Mouse (Mus musculus): ENCODE results near the gene Deup1. TPM values are rescaled to one million over a fixed set of nuclear protein-coding genes. Genes with fewer than 3 reads are reported as not detected.

Gene Deup1
- polyA plus RNA-seq, 1 experiment = 0.08 TPM

- Histone ChIP-seq H3K4me1 (ENCODE audit: control insufficient read depth, insufficient read depth, low read length) (no peaks in the 10 kb centered on the region), H3K27ac (ENCODE audit: insufficient read depth, low read length) (no peak overlapping the region), H3K4me3 (ENCODE audit: insufficient read depth, low read length) (no peak overlapping the region)
- TF ChIP-seq CTCF (IDR thresholded peaks at IDR 0.05; ENCODE audit: extremely low read depth, insufficient read depth, low read length) (no peak), POLR2A (IDR thresholded peaks at IDR 0.05; ENCODE audit: extremely low read depth, insufficient read depth, low read length) (no peak)
Observed at GRCm38 (mm10) chr9:15600156-15600858, 27.4 kb downstream of the Deup1 start.

- no peak overlapping the region for H3K4me3 ChIP-seq (ENCODE audit: insufficient read depth, low read length)
- no peaks in the 10 kb centered on the region for H3K4me1 ChIP-seq (ENCODE audit: control insufficient read depth, insufficient read depth, low read length)
- TF ChIP-seq CTCF (IDR thresholded peaks at IDR 0.05; ENCODE audit: extremely low read depth, insufficient read depth, low read length) (no peak), POLR2A (IDR thresholded peaks at IDR 0.05; ENCODE audit: extremely low read depth, insufficient read depth, low read length) (no peak)
- H3K27ac ChIP-seq (ENCODE audit: insufficient read depth, low read length) = no peak overlapping the region
Observed at GRCm38 (mm10) chr9:15596598-15596997, 31.1 kb downstream of the Deup1 start.

DNA sequence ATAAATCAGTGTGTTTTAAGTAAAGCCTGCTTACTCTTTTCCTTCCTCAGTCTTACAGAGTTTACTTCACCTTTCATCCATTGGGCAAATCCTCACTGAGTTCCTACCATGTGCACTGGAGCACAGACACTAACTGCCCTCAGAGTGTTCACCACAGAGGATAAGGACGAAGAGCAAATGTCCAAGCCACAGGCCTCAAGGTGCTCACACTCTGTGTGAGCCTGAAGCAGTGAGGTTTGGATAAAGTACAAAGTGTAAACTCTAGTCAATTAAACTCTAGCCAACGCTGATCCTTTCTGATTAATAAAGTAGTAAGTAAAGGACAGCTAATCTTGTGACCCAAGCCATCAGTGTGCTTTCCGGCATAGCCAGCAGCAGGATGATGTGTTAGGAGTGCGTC, 33.6 kb downstream of the Deup1 start:
- H3K4me1 ChIP-seq (ENCODE audit: control insufficient read depth, insufficient read depth, low read length) = no peaks in the 10 kb centered on the region
- no peak for TF ChIP-seq CTCF (IDR thresholded peaks at IDR 0.05; ENCODE audit: extremely low read depth, insufficient read depth, low read length)
- no peak for TF ChIP-seq POLR2A (IDR thresholded peaks at IDR 0.05; ENCODE audit: extremely low read depth, insufficient read depth, low read length)
- no peak overlapping the region for H3K4me3 ChIP-seq (ENCODE audit: insufficient read depth, low read length)
- H3K27ac ChIP-seq (ENCODE audit: insufficient read depth, low read length) = no peak overlapping the region

GRCm38 (mm10) chr9:15587157-15587854, 40.4 kb downstream of the Deup1 start:
- TF ChIP-seq CTCF (IDR thresholded peaks at IDR 0.05; ENCODE audit: extremely low read depth, insufficient read depth, low read length) (no peak), POLR2A (IDR thresholded peaks at IDR 0.05; ENCODE audit: extremely low read depth, insufficient read depth, low read length) (no peak)
- H3K4me3 ChIP-seq (ENCODE audit: insufficient read depth, low read length) = no peak overlapping the region
- H3K4me1 ChIP-seq (ENCODE audit: control insufficient read depth, insufficient read depth, low read length) = no peaks in the 10 kb centered on the region
- H3K27ac ChIP-seq (ENCODE audit: insufficient read depth, low read length) = no peak overlapping the region

GRCm38 (mm10) chr9:15585956-15586355, 41.8 kb downstream of the Deup1 start:
- Histone ChIP-seq H3K27ac (ENCODE audit: insufficient read depth, low read length) (no peak overlapping the region), H3K4me3 (ENCODE audit: insufficient read depth, low read length) (no peak overlapping the region), H3K4me1 (ENCODE audit: control insufficient read depth, insufficient read depth, low read length) (no peaks in the 10 kb centered on the region)
- TF ChIP-seq CTCF (IDR thresholded peaks at IDR 0.05; ENCODE audit: extremely low read depth, insufficient read depth, low read length) = no peak
- TF ChIP-seq POLR2A (IDR thresholded peaks at IDR 0.05; ENCODE audit: extremely low read depth, insufficient read depth, low read length) = no peak

- Histone ChIP-seq H3K27ac (ENCODE audit: insufficient read depth, low read length) (no peak overlapping the region), H3K4me1 (ENCODE audit: control insufficient read depth, insufficient read depth, low read length) (no peaks in the 10 kb centered on the region), H3K4me3 (ENCODE audit: insufficient read depth, low read length) (no peak overlapping the region)
- no peak for TF ChIP-seq POLR2A (IDR thresholded peaks at IDR 0.05; ENCODE audit: extremely low read depth, insufficient read depth, low read length)
- TF ChIP-seq CTCF (IDR thresholded peaks at IDR 0.05; ENCODE audit: extremely low read depth, insufficient read depth, low read length) = no peak
Observed at GRCm38 (mm10) chr9:15584209-15584608, 43.5 kb downstream of the Deup1 start.

DNA sequence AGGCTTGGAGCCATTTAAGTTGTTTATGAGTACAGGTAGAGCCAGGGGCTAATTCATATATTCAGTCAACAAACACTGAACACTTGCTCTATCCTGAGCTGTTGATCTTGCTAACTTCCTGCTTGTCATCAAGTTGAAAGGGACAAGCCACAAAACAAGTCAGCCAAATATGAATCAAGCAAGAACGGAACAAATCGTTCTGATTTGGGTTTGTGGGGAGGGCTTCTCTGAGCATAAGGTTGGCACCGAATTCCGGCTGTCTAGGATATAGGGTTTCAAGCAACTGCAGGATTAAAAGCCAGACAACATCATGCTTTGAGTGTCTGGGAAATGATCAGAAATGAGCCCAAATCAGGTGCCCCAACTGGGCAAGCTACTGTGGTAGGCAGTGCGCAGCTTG, 45.7 kb downstream of the Deup1 start:
- Histone ChIP-seq H3K4me1 (ENCODE audit: control insufficient read depth, insufficient read depth, low read length) (no peaks in the 10 kb centered on the region), H3K27ac (ENCODE audit: insufficient read depth, low read length) (no peak overlapping the region), H3K4me3 (ENCODE audit: insufficient read depth, low read length) (no peak overlapping the region)
- TF ChIP-seq POLR2A (IDR thresholded peaks at IDR 0.05; ENCODE audit: extremely low read depth, insufficient read depth, low read length) = no peak
- no peak for TF ChIP-seq CTCF (IDR thresholded peaks at IDR 0.05; ENCODE audit: extremely low read depth, insufficient read depth, low read length)

DNA sequence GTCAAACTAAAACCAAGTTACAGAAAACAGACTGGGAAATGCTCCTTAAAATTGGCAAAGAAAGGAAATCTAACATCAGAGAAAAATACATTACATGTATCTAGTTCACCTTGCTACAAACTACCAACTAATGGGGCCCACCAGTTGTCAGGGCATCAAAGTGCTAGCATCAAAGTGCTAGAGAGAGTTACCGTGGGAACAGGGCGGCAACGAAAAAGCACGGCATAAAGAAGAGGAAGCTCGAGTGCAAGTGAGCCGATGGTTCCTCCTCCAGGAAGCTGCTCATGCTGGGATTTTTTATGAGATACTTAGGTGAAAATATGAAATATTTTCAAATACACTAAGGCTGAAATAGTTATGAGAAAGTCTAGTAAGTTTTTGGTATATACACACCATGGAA, 47.6 kb downstream of the Deup1 start:
- TF ChIP-seq CTCF (IDR thresholded peaks at IDR 0.05; ENCODE audit: extremely low read depth, insufficient read depth, low read length) = no peak
- TF ChIP-seq POLR2A (IDR thresholded peaks at IDR 0.05; ENCODE audit: extremely low read depth, insufficient read depth, low read length) = no peak
- no peaks in the 10 kb centered on the region for H3K4me1 ChIP-seq (ENCODE audit: control insufficient read depth, insufficient read depth, low read length)
- no peak overlapping the region for H3K4me3 ChIP-seq (ENCODE audit: insufficient read depth, low read length)
- H3K27ac ChIP-seq (ENCODE audit: insufficient read depth, low read length) = no peak overlapping the region

DNA sequence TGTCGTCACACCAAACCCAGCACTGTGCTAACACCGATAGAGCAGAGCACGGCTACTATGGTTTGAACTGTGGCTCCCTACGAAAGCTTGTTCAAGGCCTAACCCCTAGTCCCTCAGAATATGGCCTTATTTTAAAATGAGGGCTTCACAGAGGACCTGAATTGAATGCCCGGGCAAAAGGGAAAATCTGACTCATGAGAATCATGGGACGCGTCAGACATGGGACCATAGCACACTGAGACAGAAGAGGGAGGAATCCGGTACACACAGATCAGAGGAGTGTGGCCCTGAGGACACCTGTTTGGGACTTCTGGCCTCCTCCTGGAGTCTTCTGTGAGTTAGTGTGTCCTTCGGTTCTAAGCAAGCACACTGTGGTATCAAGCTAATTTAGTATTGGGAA, 48.8 kb downstream of the Deup1 start:
- TF ChIP-seq CTCF (IDR thresholded peaks at IDR 0.05; ENCODE audit: extremely low read depth, insufficient read depth, low read length) (no peak), POLR2A (IDR thresholded peaks at IDR 0.05; ENCODE audit: extremely low read depth, insufficient read depth, low read length) (no peak)
- Histone ChIP-seq H3K27ac (ENCODE audit: insufficient read depth, low read length) (no peak overlapping the region), H3K4me3 (ENCODE audit: insufficient read depth, low read length) (no peak overlapping the region), H3K4me1 (ENCODE audit: control insufficient read depth, insufficient read depth, low read length) (no peaks in the 10 kb centered on the region)

GRCm38 (mm10) chr9:15578427-15578826, 49.3 kb downstream of the Deup1 start:
- Histone ChIP-seq H3K27ac (ENCODE audit: insufficient read depth, low read length) (no peak overlapping the region), H3K4me1 (ENCODE audit: control insufficient read depth, insufficient read depth, low read length) (no peaks in the 10 kb centered on the region), H3K4me3 (ENCODE audit: insufficient read depth, low read length) (no peak overlapping the region)
- TF ChIP-seq CTCF (IDR thresholded peaks at IDR 0.05; ENCODE audit: extremely low read depth, insufficient read depth, low read length) (no peak), POLR2A (IDR thresholded peaks at IDR 0.05; ENCODE audit: extremely low read depth, insufficient read depth, low read length) (no peak)

All from cortical plate, adult 2 months (tissue).